Mouse (Mus musculus) adrenal gland (tissue): Measurements from ENCODE around the gene Cntn1.

Experiments used
- intact Hi-C: fragments of 180-260 bp; cut with DNase I; formaldehyde crosslinking; loops from one replicate; pipeline ENCODE4 v1.15.1; 2025
- long read RNA-seq, 2 experiments: library from polyadenylated mRNA; unstranded; transcript quantifications; one replicate each; pipeline ENCODE4 v2.0.0; 2020; ENCODE audit warnings: borderline replicate concordance in 1 of 2; ENCODE audit not compliant: insufficient replicate concordance in 1 of 2

The Cntn1 gene
- long read RNA-seq, experiment 1 = 0 reads
- long read RNA-seq, experiment 2 = 0 reads

- intact Hi-C loops = no loop called here
Measured at GRCm38 (mm10) chr15:92050996-92051352, at the start of gene Cntn1. TSS of gene Cntn1 (plus strand) at chr15:92051165.

- intact Hi-C loops = no loop called here
Measured at GRCm38 (mm10) chr15:92001431-92001830, 49.5 kb upstream of the Cntn1 start.

DNA sequence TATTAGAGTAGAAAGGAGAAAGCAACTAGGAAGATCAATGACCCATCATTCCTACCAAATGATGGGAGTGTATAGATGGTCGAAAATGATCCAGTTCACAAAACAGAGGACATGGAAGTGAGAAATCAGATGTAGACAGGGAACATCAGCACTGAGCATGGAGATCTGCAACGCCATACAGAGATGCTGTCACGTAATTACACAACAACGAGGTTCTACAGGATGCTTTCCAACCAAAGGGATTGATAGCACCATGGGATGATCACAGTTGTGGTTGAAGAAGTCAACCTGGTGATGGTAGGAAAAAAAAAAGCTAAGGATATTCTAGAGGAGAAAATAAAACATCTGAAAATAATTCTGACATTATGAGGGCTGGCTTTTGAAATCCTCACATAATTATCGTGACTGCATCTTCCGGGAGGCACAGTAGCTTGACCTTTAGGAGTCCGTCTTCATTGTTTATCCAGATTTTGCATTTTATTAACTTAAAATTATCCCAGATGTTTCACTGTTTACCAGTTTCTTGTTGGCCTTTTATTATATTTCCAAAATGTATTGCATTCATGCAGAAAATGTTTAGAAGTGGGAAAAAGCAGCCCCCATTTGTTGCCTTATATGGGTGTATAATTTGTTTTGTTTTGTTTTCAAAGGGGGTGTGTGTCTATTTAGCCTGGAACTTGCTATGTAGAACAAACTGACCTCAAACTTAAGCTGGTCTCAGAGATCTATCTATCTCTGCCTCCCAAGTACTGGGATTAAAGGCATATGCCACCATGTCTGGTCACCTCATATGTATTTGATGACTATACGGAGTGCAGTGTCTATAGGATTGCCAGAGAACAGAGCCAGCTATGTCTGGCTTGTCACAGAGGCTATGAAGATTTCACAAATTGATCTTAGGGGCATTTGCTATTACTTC, 38.5 kb upstream of the Cntn1 start:
- intact Hi-C loops = no loop called here

DNA sequence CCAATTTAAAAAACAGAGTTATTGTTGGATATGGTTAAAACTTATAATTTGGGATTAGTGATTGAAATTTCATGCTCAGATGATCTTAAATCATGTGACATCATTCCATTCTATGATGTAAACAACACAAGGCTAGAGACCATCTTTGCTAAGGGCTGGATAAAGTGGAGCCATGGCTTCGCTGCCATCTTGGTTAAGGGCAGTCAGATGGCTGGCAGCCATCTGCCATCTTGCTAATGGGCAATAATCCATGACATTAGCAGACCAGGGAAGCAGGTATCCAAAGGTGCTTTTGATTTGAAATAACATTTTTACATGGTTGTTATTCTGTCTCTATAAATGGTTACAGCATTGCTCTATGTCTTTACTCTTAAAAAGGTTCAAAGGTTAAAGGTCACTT, 16.9 kb upstream of the Cntn1 start:
- intact Hi-C loops = no loop called here

- intact Hi-C loops = no loop called here
Measured at GRCm38 (mm10) chr15:92042538-92042937, 8.4 kb upstream of the Cntn1 start.

- intact Hi-C loops = no loop called here
Measured at GRCm38 (mm10) chr15:92046042-92046441, 4.9 kb upstream of the Cntn1 start.

DNA sequence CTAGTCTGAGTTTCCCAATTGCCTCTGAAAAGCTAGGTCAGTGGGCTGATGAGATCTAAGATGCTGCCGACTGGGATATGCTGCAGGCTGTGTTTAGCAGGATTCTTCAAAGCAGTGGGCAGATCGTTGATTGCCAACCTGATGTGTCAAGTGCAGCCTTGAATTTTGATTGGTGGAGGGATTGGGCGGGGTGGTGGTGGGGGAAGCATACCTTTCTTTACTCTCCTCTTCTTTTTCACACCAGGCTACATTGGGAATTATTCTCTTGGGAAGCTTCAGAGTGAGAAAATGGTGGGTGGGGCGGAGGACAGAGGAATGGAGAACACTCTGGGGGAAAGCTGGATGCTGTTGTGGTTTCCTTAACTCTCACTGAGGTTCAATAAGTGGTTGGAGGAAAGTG, 2.9 kb upstream of the Cntn1 start:
- intact Hi-C loops = no loop called here

DNA sequence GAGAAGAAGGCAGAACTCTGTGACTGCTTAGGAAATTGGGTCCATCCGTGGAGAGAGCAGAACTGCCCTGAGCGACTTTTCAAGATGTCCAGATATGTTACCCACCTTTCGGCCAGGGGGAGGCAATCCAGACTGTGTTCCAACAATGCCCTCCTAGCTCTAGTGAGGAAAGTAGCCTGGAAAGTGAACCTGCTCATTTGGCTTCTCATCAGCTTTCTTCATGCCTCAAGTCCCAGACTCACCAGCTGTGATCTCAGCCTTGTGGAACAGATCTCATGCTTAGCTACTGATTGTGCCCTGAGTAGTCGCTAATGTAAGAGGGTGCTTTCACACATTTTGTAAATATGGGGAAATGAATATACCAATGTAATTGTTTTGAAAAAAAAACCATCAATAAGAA, 2.4 kb upstream of the Cntn1 start:
- intact Hi-C loops = no loop called here

DNA sequence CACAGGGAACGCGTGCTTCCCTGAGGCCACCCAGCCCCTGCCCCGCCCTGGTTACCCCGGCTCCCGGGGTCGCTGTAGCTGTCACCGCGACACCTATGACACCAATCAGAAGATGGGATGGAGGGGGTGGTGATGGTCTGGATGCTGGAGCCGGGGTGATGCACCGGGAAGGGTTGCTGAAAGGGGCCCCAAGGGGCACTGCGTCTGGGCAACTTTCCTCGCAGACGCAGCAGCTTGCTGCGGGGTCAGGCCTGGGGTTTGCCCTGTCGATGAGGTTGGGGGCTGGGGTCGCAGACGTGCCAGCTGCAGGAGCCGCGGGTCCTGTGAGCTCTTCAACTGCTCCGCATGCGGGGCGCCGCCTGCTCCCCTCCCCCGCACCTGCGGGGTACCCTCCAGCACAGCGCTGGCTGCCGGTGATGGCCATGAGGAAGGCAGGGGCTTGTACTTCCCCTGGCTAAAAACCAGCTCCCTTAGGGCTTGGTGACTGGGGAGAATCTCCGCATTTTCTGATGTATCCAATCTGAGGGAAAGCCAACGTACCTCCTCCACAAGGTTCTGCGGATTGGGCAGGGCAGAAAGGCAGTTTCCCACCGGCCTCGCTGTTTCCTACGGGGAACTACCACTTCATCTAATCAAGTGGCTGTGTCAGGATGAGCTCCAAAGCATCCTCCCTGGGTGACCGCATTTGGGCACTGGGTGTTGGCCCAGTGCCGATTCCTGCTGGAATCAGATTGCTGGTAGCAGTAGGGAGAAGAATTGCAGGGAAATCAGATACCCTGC, 578 bp downstream of the Cntn1 start:
- intact Hi-C loops = no loop called here

DNA sequence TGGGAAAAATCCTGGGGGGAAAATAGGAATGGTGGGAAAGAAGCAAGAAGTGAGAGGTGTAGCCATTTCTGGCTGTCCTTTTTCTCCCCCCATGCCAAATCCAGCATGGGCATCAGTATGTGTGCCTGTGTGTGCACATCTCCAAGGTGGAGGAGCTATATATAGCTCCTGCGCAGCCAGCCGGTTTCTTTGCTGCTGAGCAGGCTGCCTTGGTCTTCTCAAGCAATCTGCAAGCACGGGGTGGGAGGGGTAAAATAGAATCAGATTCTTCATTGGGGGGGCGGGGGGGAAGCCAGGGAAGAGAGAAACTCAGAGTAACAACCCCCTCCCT, 1.1 kb downstream of the Cntn1 start:
- intact Hi-C loops = no loop called here

DNA sequence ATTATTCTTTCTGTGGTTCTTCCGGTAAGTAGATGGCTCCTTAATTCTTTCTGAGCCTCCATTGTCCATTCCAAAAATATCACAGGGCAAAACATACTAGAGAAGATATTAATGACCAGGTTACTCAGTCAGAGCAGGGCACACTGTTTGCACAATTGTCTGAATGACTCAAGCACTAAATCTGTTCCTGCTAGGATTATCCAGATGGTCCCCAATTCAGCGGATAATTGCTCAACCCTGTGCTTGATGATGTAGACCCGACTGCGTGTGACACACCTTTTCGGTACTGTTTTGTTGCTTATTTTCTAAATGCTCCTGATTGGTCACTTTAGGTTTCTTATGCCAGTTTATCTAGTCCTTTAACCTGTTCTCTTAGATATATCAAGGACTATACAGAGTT, 6.6 kb downstream of the Cntn1 start:
- intact Hi-C loops = no loop called here

GRCm38 (mm10) chr15:92060986-92061385, 10.0 kb downstream of the Cntn1 start:
- intact Hi-C loops = no loop called here

GRCm38 (mm10) chr15:92079416-92079815, 28.5 kb downstream of the Cntn1 start:
- intact Hi-C loops = no loop called here

DNA sequence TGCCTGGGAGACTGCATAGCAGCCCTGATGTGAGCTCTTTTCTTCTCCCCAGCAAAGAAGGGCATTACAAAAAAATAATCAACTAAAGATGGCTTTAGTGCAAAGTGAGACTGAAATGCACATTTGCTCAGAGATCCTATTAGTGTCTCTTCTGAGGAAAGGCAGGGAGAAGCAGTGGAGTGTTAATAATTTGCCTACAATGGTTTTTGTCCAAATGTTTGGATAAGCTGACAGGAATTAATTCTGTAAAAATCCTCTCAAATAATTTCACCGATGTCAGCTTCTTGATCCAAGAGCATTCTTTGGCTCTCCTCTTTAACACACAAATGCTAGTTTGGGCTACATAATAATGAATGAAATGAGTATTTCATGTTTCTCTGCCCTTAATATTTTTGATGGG, 34.9 kb downstream of the Cntn1 start:
- intact Hi-C loops = no loop called here

GRCm38 (mm10) chr15:92087691-92088286, 36.8 kb downstream of the Cntn1 start:
- intact Hi-C loops = no loop called here

DNA sequence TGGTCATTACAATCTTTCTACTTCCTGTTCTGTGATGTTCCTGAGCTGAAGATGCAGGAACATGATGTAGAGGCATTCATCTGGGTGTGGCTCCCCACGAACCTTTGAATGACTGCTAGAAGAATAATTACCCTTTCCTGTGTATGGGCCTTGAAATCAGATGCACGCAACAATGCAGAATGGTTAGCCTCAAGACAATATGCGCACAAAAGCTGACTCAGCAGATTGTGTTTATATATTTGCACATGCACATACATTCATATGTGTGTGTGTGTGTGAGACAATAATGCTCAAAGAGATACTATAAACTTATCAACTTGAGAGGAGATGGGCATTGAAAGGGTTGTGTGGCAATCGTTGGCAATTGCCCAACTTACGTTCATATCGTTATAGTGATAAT, 39.8 kb downstream of the Cntn1 start:
- intact Hi-C loops = no loop called here

GRCm38 (mm10) chr15:92092041-92092440, 41.1 kb downstream of the Cntn1 start:
- intact Hi-C loops = no loop called here

DNA sequence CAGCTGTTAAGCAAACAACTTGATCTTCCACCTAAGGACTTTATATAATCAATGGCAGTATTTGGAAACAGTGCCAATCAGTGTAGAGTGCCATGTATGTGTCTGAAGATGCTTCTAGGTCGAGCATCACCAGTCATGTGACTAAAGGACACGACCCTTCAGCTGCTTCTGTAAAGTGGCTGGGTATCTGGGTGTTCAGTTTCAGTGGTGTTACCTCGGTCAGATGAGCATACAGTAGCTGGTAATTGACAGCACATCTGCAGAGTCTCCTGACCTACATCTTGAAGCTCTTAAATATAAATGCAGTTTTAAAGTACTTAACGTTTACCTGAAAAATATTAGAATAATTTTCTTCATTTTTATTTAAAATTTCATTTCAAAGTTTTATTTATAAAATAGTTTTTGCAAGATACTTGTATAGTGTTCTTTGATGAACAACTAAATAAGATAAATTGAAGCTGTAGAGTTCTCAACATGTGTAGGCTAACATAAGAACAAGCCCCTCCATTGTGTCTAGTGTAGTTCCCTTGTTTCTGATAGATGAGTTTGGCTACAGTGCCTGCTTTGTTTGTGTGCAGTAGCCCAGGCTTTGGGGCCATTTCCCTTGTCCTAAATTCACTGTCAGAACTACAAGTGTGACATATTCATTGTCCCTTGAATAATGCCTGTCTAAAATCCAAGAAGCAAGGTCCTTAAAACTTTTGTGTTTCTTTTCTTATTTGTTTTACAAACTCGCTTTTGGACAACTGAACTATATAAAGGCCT, 48.6 kb downstream of the Cntn1 start:
- intact Hi-C loops = no loop called here

- intact Hi-C loops = no loop called here
Measured at GRCm38 (mm10) chr15:92101956-92102355, 51.0 kb downstream of the Cntn1 start.

DNA sequence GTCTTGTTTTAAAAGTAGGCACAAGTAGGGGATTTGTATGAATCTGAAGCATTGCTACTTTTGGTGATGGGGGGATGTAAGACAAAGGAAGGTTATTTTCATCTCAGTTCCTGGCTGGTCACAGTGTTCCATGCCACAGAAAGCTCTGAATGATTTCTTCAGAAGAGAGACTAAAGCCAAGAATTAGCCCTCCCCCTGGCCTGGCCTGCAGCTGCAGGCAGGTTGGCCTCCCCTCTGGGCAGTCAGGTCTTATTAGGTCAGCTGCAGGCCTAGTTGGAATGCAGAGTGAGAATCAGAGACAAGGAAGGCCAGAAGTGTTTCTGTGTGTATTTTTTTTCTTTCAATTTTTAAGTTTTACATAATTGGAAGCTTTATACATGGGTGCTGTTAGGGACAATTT, 61.5 kb downstream of the Cntn1 start:
- intact Hi-C loops = no loop called here

GRCm38 (mm10) chr15:92132936-92133335, 82.0 kb downstream of the Cntn1 start:
- intact Hi-C loops = no loop called here

- intact Hi-C loops = no loop called here
Measured at GRCm38 (mm10) chr15:92134254-92134653, 83.3 kb downstream of the Cntn1 start.
